Mouse (Mus musculus) liver, embryonic 15.5 days (tissue): ENCODE results near the gene Cops2. TPM values are rescaled to one million over a fixed set of nuclear protein-coding genes. Genes with fewer than 3 reads are reported as not detected.
A peak's percentile ranks its signal among the peaks of the same experiment; 100 is the strongest.

Source experiments
- ATAC-seq: fragments of 200-750 bp; cut with Nextera tagmentation; 2 replicates; pipeline ENCODE4 v1.8.0; 2017; ENCODE audit warnings: moderate number of reproducible peaks, mild to moderate bottlenecking, moderate library complexity; ENCODE audit not compliant: insufficient read depth
- H3K27ac ChIP-seq: fragments of 300-500 bp; sonication (generic); replicated peaks from 2 replicates; pipeline ENCODE4 v1.5.1; 2015; ENCODE audit warnings: mild to moderate bottlenecking, inconsistent platforms
- H3K27me3 ChIP-seq: fragments of 300-500 bp; sonication (generic); 2 replicates; pipeline ENCODE4 v1.6.1; 2015; ENCODE audit warnings: mild to moderate bottlenecking, inconsistent platforms
- H3K36me3 ChIP-seq: fragments of 300-500 bp; sonication (generic); replicated peaks from 2 replicates; pipeline ENCODE4 v1.6.1; 2015; ENCODE audit warnings: moderate library complexity, mild to moderate bottlenecking, inconsistent platforms
- H3K4me1 ChIP-seq: fragments of 300-500 bp; sonication (generic); replicated peaks from 2 replicates; pipeline ENCODE4 v1.6.1; 2015; ENCODE audit warnings: inconsistent platforms
- H3K4me2 ChIP-seq: fragments of 300-500 bp; sonication (generic); 2 replicates; pipeline ENCODE4 v1.6.1; 2015; ENCODE audit warnings: moderate library complexity, mild to moderate bottlenecking, inconsistent platforms
- H3K4me3 ChIP-seq: fragments of 300-500 bp; sonication (generic); replicated peaks from 2 replicates; pipeline ENCODE4 v1.5.1; 2015; ENCODE audit warnings: mild to moderate bottlenecking, inconsistent platforms
- H3K9ac ChIP-seq: fragments of 300-500 bp; sonication (generic); 2 replicates; pipeline ENCODE4 v1.6.1; 2015; ENCODE audit warnings: moderate library complexity, mild to moderate bottlenecking, inconsistent platforms
- H3K9me3 ChIP-seq: fragments of 300-500 bp; sonication (generic); replicated peaks from 2 replicates; pipeline ENCODE4 v1.6.1; 2016; ENCODE audit warnings: inconsistent platforms
- whole genome bisulfite sequencing: fragments of 180-500 bp; shearing (Covaris S2); methylation state at CpG from one replicate; pipeline ENCODE4 v1.1.7; 2015; ENCODE audit warnings: mixed read lengths; ENCODE audit not compliant: insufficient replicate concordance; 5-methylcytosine and 5-hydroxymethylcytosine counted together
- polyA plus RNA-seq: library from polyadenylated mRNA; unstranded; fragments of >200 nt; fragmentation: Nextera tagmentation; extraction: Ambion mirVana; gene quantifications from 2 replicates; pipeline ENCODE4 v1.2.1, GENCODE M21; 2015

Cops2 gene
- polyA plus RNA-seq, 1 experiment from 2014 or later, result 39.5 TPM

DNA sequence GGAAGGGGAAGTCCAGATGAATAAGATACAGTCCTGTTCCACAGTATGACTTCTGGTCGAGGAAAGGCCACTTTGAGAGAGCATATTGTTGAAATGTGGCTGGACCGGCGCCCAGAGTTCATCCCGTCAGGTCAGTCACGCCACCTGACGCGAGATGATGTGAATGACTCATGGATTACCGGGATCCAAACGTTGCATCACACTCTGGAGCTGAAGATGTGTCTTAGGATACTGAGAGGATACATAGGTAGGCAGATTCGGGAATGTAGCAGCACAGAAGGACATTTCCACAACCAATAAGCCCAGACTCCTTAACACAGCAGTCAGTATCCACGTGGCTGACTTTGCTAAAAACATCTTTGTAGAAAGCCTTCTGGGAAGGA, 66.1 kb downstream of the Cops2 start:
- Histone ChIP-seq H3K36me3 (no peaks in the 10 kb centered on the region), H3K27me3 (no peaks in the 10 kb centered on the region; the same call in 1 of the 2 replicates), H3K4me1 (peaks cover 6% of the 10 kb centered on the region; the same call in 1 of the 2 replicates), H3K9me3 (no peaks in the 10 kb centered on the region), H3K4me3 (no peak overlapping the region), H3K27ac (no peak overlapping the region), H3K9ac (no peak overlapping the region), H3K4me2 (no peak overlapping the region)
- WGBS, result 62% methylated on average over 11 of the region's 11 CpGs
- no peak for ATAC-seq

- 18% methylated on average over 2 of the region's 2 CpGs for WGBS
- Histone ChIP-seq H3K9me3 (no peaks in the 10 kb centered on the region), H3K27me3 (no peaks in the 10 kb centered on the region; the same call in 1 of the 2 replicates), H3K9ac (no peak overlapping the region), H3K4me3 (no peak overlapping the region), H3K4me2 (no peak overlapping the region), H3K36me3 (no peaks in the 10 kb centered on the region), H3K27ac (no peak overlapping the region), H3K4me1 (peaks cover 6% of the 10 kb centered on the region; the same call in 1 of the 2 replicates)
- ATAC-seq, result no peak
Observed at GRCm38 (mm10) chr2:125792144-125792878, 66.6 kb downstream of the Cops2 start.

DNA sequence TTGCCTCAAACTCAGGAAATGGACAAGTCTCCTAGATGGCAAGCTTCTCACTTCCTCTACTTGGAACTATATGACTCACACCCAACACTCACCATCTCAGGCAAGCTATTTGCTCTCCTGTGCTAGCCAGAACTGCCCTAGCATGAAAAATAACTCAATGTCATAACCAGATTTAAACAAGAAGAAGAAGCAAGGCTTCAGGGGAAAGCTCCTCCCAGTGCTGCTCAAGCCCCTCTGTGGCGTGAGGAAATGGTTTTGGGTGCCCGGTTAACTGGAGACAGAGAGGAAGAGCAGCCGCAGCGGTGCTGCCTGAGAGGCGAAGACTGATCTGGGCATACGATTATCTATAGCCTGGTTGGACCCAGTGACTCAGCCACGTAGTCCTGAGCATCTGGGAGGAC, 67.5 kb downstream of the Cops2 start:
- Histone ChIP-seq H3K4me3 (no peak overlapping the region), H3K9ac (no peak overlapping the region), H3K27ac (no peak overlapping the region), H3K4me1 (peaks cover 6% of the 10 kb centered on the region; the same call in 1 of the 2 replicates), H3K4me2 (no peak overlapping the region), H3K36me3 (no peaks in the 10 kb centered on the region), H3K9me3 (no peaks in the 10 kb centered on the region), H3K27me3 (no peaks in the 10 kb centered on the region; the same call in 1 of the 2 replicates)
- ATAC-seq, result no peak; the same call in 1 of the 2 replicates
- 14% methylated on average over 7 of the region's 7 CpGs for WGBS

GRCm38 (mm10) chr2:125790242-125790641, 68.7 kb downstream of the Cops2 start:
- Histone ChIP-seq H3K36me3 (no peaks in the 10 kb centered on the region), H3K27me3 (no peaks in the 10 kb centered on the region; the same call in 1 of the 2 replicates), H3K27ac (no peak overlapping the region), H3K4me2 (no peak overlapping the region), H3K9me3 (no peaks in the 10 kb centered on the region), H3K9ac (no peak overlapping the region), H3K4me1 (peaks cover 6% of the 10 kb centered on the region; the same call in 1 of the 2 replicates), H3K4me3 (no peak overlapping the region)
- 70% methylated on average over 4 of the region's 4 CpGs for WGBS
- ATAC-seq, result no peak

DNA sequence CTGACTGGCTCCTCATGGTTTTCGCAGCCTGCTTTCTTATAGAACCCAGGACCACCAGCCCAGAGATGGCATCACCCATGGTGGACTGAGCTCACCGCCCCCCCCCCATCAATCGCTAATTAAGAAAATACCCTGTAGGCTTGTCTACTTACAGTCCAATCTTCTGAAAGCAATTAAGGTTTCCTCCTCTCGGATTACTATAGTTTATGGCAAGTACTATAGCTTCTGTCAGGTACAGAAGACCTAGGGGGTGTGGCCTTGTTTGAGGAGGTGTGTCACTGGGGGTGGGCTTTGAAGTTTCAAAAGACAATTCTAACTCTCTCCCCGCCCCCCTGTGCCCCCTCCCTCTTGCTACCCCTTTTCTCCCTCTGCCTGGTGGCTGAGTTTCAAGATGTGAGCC, 69.7 kb downstream of the Cops2 start:
- Histone ChIP-seq H3K27ac (no peak overlapping the region), H3K36me3 (no peaks in the 10 kb centered on the region), H3K27me3 (peaks cover 8% of the 10 kb centered on the region; the same call in 1 of the 2 replicates), H3K9ac (no peak overlapping the region), H3K4me2 (no peak overlapping the region), H3K4me3 (no peak overlapping the region), H3K9me3 (no peaks in the 10 kb centered on the region), H3K4me1 (peaks cover 6% of the 10 kb centered on the region; the same call in 1 of the 2 replicates)
- WGBS, result 59% methylated on average over 5 of the region's 5 CpGs
- ATAC-seq, result no peak

DNA sequence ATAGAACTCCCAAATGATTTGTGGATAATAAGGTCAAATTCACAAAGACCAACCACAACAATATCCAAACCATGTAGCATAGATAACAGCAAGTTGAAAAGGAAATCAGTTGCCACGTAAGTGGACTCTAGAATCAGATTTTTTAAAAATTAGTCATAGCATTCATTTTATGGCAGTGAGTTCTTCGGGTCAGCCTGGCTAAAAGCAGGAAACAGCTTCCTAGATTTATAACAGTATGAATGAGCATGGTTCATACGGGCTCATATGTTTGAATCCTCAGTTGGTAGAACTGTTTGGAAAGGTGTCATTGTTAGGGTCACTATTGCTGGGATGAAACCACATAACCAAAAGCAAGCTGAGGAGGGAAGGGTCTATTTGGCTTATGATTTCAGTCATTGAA, 70.2 kb downstream of the Cops2 start:
- no peaks in the 10 kb centered on the region for H3K36me3 ChIP-seq
- H3K4me1 ChIP-seq, result peaks cover 6% of the 10 kb centered on the region; the same call in 1 of the 2 replicates
- no peak overlapping the region for H3K4me2 ChIP-seq
- no peak overlapping the region for H3K9ac ChIP-seq
- peaks cover 8% of the 10 kb centered on the region; the same call in 1 of the 2 replicates for H3K27me3 ChIP-seq
- no peak overlapping the region for H3K4me3 ChIP-seq
- 35% methylated on average over 3 of the region's 3 CpGs for WGBS
- H3K27ac ChIP-seq, result no peak overlapping the region
- no peaks in the 10 kb centered on the region for H3K9me3 ChIP-seq
- no peak for ATAC-seq

GRCm38 (mm10) chr2:125788351-125788750, 70.6 kb downstream of the Cops2 start:
- Histone ChIP-seq H3K9me3 (no peaks in the 10 kb centered on the region), H3K36me3 (no peaks in the 10 kb centered on the region), H3K4me2 (no peak overlapping the region), H3K27ac (no peak overlapping the region), H3K4me3 (no peak overlapping the region), H3K4me1 (peaks cover 9% of the 10 kb centered on the region), H3K27me3 (peaks cover 8% of the 10 kb centered on the region; the same call in 1 of the 2 replicates), H3K9ac (no peak overlapping the region)
- no peak for ATAC-seq

- no peak overlapping the region for H3K4me2 ChIP-seq
- H3K36me3 ChIP-seq, result no peaks in the 10 kb centered on the region
- no peaks in the 10 kb centered on the region for H3K9me3 ChIP-seq
- ATAC-seq, result no peak
- H3K4me1 ChIP-seq, result peaks cover 24% of the 10 kb centered on the region
- WGBS, result 66% methylated on average over 4 of the region's 4 CpGs
- H3K27me3 ChIP-seq, result peaks cover 8% of the 10 kb centered on the region; the same call in 1 of the 2 replicates
- no peak overlapping the region for H3K27ac ChIP-seq
- H3K9ac ChIP-seq, result no peak overlapping the region
- H3K4me3 ChIP-seq, result no peak overlapping the region
Observed at GRCm38 (mm10) chr2:125785021-125785420, 73.9 kb downstream of the Cops2 start.

GRCm38 (mm10) chr2:125784392-125784791, 74.5 kb downstream of the Cops2 start:
- Histone ChIP-seq H3K27me3 (peaks cover 8% of the 10 kb centered on the region; the same call in 1 of the 2 replicates), H3K4me1 (peaks cover 24% of the 10 kb centered on the region), H3K9me3 (no peaks in the 10 kb centered on the region), H3K9ac (no peak overlapping the region), H3K27ac (no peak overlapping the region), H3K4me2 (no peak overlapping the region), H3K36me3 (0 out of 2 replicates have a peak, but pooled peaks cover 6% of the 10 kb centered on the region), H3K4me3 (no peak overlapping the region)
- no peak for ATAC-seq
- 75% methylated on average over 4 of the region's 4 CpGs for WGBS

- Histone ChIP-seq H3K4me2 (no peak overlapping the region), H3K4me3 (no peak overlapping the region), H3K36me3 (0 out of 2 replicates have a peak, but pooled peaks cover 6% of the 10 kb centered on the region), H3K27me3 (peaks cover 8% of the 10 kb centered on the region; the same call in 1 of the 2 replicates), H3K4me1 (peaks cover 24% of the 10 kb centered on the region), H3K27ac (no peak overlapping the region), H3K9me3 (no peaks in the 10 kb centered on the region), H3K9ac (no peak overlapping the region)
- ATAC-seq, result no peak
- 49% methylated on average over 4 of the region's 4 CpGs for WGBS
Observed at GRCm38 (mm10) chr2:125783868-125784267, 75.1 kb downstream of the Cops2 start.

GRCm38 (mm10) chr2:125782719-125783109, 76.2 kb downstream of the Cops2 start, which contains the start of gene Secisbp2l:
Secisbp2l (minus strand) TSS chr2:125782870.
- Histone ChIP-seq H3K4me3 (peak within 1 kb of the TSS; percentile 98), H3K27me3 (peaks cover 8% of the 10 kb centered on the region; the same call in 1 of the 2 replicates), H3K4me2 (peak within 1 kb of the TSS; percentile 85), H3K36me3 (0 out of 2 replicates have a peak, but pooled peaks cover 6% of the 10 kb centered on the region), H3K4me1 (peaks cover 24% of the 10 kb centered on the region), H3K27ac (peak within 1 kb of the TSS; percentile 82), H3K9ac (peak within 1 kb of the TSS; percentile 98), H3K9me3 (no peaks in the 10 kb centered on the region)
- ATAC-seq, result peak; percentile 99
- under 1% methylated on average over 28 of the region's 28 CpGs for WGBS
